Mouse (Mus musculus) spleen, adult 10 weeks (tissue): ENCODE results near the gene Sycp2. TPM values are rescaled to one million over a fixed set of nuclear protein-coding genes. Genes with fewer than 3 reads are reported as not detected.

Source experiments
- polyA plus RNA-seq: library from polyadenylated mRNA; stranded (reverse); fragments of 350-450 nt; fragmentation: Illumina TruSeq; extraction: RNeasy Lipid Tissue Mini Kit (QIAGEN cat#74804); gene quantifications from one replicate; pipeline ENCODE4 v1.2.3, GENCODE M21; 2015; ENCODE audit warnings: low replicate concordance; ENCODE audit not compliant: insufficient read depth

Sycp2 gene
- 0.58 TPM for polyA plus RNA-seq

DNA sequence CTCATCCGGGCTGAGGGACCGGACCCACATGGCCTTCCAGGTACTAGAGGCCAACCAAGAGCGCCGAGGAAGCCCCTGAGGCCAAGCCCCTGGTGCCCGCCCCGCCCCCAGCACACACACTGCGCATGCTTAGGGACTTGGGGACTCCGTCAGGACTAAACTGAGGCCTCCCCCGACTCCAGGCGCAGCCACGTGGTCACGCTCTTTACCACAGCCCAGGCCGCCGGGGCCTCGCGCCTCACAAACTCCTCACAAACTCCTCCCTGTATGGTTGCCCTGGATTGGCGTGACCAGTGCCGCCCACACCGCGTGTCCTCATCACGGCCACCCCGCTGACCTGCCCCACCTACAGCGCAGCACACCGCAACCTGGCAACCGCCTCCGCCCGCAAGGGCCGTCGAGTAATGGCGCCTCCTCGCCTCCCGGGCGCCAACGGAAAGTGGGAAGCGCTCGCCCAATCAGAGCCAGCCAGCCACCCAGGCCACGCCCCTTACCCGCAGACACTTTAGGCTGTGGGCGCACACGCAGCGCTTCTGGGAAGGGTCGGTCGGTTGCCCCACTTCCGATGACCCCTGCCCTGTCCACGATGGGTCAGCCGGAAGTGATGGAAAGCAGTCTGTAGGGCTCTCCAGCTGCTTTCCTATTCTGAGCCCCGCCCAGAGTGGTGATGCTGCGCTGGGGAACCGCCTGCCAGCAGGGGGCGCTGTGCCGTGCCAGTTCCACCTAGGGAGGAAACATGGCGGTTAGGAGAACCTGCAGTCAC, at the start of gene Sycp2:
Sycp2 (minus strand) TSS at position 633 of the 763 bp plus-strand sequence.

DNA sequence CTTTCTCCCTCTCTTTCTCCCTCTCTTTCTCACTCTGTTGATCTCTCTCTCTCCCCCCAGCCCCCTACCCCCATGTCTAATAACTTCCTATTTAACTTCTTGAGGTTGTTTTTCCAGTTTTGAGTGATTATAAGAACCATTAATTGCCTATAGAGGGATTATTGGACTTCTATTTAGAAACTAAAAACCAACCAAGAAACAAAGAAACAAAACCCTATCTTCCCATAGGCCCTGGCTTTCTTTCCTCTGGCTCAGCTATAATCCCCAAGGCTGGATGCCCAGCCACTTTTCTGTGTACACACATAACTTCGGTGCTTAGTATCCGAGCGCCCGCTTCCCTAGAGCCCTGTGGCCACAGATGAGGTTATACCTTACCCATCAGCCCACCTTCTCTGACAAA, 22.7 kb upstream of the Sycp2 start, which contains the start of gene Cdh26:
Cdh26 (plus strand) TSS at position 301 of the 400 bp plus-strand sequence.

DNA sequence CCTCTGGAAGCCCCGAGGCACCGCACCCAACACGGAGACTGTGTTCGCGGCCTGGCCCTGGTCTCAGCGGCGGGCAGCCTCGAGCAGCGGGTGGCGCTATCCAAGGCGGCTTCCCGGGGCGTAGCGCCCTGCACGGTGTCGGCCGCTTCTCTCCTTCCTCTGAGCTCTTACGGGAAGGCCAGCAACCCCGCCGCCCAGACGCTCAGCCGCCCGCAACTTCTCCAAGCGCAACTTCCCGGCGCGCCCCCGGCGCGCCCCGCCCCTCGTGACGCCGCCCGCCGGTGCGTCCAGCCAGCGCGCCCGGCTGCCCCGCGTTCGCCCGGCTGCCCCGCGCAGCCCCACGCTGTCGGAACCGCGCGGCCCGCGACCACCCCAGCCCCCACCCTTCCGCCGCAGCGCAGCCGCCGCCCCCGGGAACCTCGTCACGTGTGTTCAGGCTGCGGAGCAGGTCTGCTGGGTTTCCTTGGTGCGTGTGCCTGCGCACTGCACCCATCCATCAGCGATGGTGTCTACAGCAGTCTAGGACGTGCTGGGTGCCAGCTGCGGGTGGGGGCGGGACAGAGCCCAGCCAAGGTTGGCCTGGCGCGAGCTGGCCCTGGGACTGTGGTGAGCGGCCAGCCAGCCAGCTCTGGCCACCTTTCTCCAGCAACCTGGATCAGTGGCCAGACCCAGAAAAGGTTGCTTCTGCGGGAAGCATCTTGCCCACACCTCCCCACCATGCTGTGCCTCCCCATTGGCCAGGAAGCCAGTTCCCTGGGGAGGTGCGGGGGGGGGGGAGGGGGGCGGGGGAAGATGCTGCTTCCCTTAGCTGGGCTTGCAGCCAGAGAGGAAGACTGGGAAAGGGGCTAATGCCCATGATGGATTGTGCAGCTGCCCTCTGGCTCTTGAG, 7.0 kb upstream of the Sycp2 start, which contains the start of the genes Ppp1r3d and Fam217b:
Ppp1r3d (minus strand) TSS at position 212 of the 889 bp plus-strand sequence.
Fam217b (plus strand) TSS at position 264 of the 889 bp plus-strand sequence.

Other genes starting within 250 kb of the Sycp2 start
- 1.5 TPM for gene Ppp1r3d, start 6.8 kb upstream of the Sycp2 start, polyA plus RNA-seq
- 2.8 TPM for gene Fam217b, start 6.8 kb upstream of the Sycp2 start, polyA plus RNA-seq
- gene Cdh26, start 22.8 kb upstream of the Sycp2 start, polyA plus RNA-seq: not detected